Mouse (Mus musculus) CD4-positive naive resting alpha-beta T cell, adult 57 days (primary cell): ENCODE measurements around the gene Olfr45. TPM values are rescaled to one million over a fixed set of nuclear protein-coding genes. Genes with fewer than 3 reads are reported as not detected.

Experiments used
- total RNA-seq: library from RNA; stranded (reverse); gene quantifications from one replicate; pipeline ENCODE4 v1.2.4, GENCODE M21; 2023

Gene Olfr45
- not detected for total RNA-seq

GRCm38 (mm10) chr7:140681651-140682050, at the start of gene Olfr45:
TSS of gene Olfr45 (plus strand) at chr7:140681951.

GRCm38 (mm10) chr7:140646152-140646551, 35.6 kb upstream of the Olfr45 start, which contains the start of gene Olfr53:
TSS of gene Olfr53 (plus strand) at chr7:140646452.

DNA sequence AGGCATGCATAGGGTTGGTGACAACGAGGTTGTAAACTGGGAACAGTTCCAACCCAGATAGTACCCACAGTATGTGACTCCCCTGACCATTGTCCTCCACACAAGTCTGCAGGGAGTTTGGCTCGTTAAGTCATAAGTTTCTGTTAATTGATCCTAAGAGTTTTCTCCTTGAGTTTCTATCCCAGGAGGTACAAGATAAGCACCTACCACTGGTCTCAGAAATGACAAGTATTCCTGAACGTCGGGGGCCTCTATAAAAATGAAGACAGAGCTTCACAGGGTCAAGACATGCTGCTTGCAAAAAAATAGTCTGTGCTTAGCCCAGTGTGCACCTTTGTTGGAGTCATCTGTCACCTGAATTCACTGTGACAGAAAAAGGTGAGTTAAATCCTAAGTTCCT, 22.1 kb upstream of the Olfr45 start, which contains the start of gene Olfr539:
Gene Olfr539, plus strand, starts transcription at position 301 of the 400 bp plus-strand sequence.

GRCm38 (mm10) chr7:140696967-140697366, 15.2 kb downstream of the Olfr45 start, which contains the start of gene Olfr541:
TSS of gene Olfr541 (plus strand) at chr7:140697267.

Other genes with a start within 250 kb of the Olfr45 start
- gene Olfr533, start 218.6 kb upstream of the Olfr45 start, total RNA-seq, result not detected
- gene Olfr535, start 197.7 kb upstream of the Olfr45 start, total RNA-seq, result not detected
- not detected for gene Olfr536, start 174.6 kb upstream of the Olfr45 start, total RNA-seq
- gene Olfr538, start 114.1 kb upstream of the Olfr45 start, total RNA-seq, result not detected
- not detected for gene Olfr46, start 80.7 kb upstream of the Olfr45 start, total RNA-seq
- not detected for gene Olfr61, start 53.0 kb upstream of the Olfr45 start, total RNA-seq
- not detected for gene Olfr53, start 35.5 kb upstream of the Olfr45 start, total RNA-seq
- not detected for gene Olfr539, start 22.0 kb upstream of the Olfr45 start, total RNA-seq
- gene Olfr541, start 15.3 kb downstream of the Olfr45 start, total RNA-seq, result not detected
- gene Cyp2e1, start 81.8 kb downstream of the Olfr45 start, total RNA-seq, result not detected
- not detected for gene Syce1, start 105.9 kb downstream of the Olfr45 start, total RNA-seq
- gene Zfp941, start 140.2 kb downstream of the Olfr45 start, total RNA-seq, result not detected
- not detected for gene Urah, start 153.1 kb downstream of the Olfr45 start, total RNA-seq
- gene Scgb1c1, start 163.6 kb downstream of the Olfr45 start, total RNA-seq, result not detected
- not detected for gene Odf3, start 165.9 kb downstream of the Olfr45 start, total RNA-seq
- not detected for gene Gm45785, start 174.4 kb downstream of the Olfr45 start, total RNA-seq
- gene Ric8a, start 175.0 kb downstream of the Olfr45 start, total RNA-seq, result 104 TPM
- gene Bet1l, start 175.6 kb downstream of the Olfr45 start, total RNA-seq, result 28.0 TPM
- gene Psmd13, start 200.0 kb downstream of the Olfr45 start, total RNA-seq, result 79.0 TPM
- 7.8 TPM for gene Sirt3, start 200.4 kb downstream of the Olfr45 start, total RNA-seq
- gene Cox8b, start 218.5 kb downstream of the Olfr45 start, total RNA-seq, result not detected
- not detected for gene Nlrp6, start 239.0 kb downstream of the Olfr45 start, total RNA-seq